Mouse (Mus musculus) midbrain, embryonic 14.5 days (tissue): Measurements from ENCODE around the gene Srm. TPM values are rescaled to one million over a fixed set of nuclear protein-coding genes. Genes with fewer than 3 reads are reported as not detected.
A peak's percentile ranks its signal among the peaks of the same experiment; 100 is the strongest.

Experiments
- ATAC-seq: fragments of 200-750 bp; cut with Nextera tagmentation; 2 replicates; pipeline ENCODE4 v1.8.0; 2017; ENCODE audit warnings: moderate number of reproducible peaks, moderate library complexity; ENCODE audit not compliant: low FRiP score, low TSS enrichment
- DNase-seq: peaks from one replicate; pipeline ENCODE4 v3.0.0-alpha.2; 2015
- H3K27ac ChIP-seq: fragments of 300-500 bp; sonication (generic); replicated peaks from 2 replicates; pipeline ENCODE4 v1.5.1; 2014; ENCODE audit warnings: mild to moderate bottlenecking, low read depth, low read length, moderate library complexity
- H3K27me3 ChIP-seq: fragments of 300-500 bp; sonication (generic); 2 replicates; pipeline ENCODE4 v1.6.1; 2014; ENCODE audit warnings: low read length, control low read depth, mixed read lengths; ENCODE audit not compliant: control insufficient read depth, insufficient read depth
- H3K36me3 ChIP-seq: fragments of 300-500 bp; sonication (generic); 2 replicates; pipeline ENCODE4 v1.6.1; 2014; ENCODE audit warnings: low read length, control low read depth; ENCODE audit not compliant: control insufficient read depth, insufficient read depth
- H3K4me1 ChIP-seq: fragments of 300-500 bp; sonication (generic); 2 replicates; pipeline ENCODE4 v1.6.1; 2014; ENCODE audit warnings: mild to moderate bottlenecking, antibody characterized with exemption, low read length, control low read depth; ENCODE audit not compliant: control insufficient read depth, insufficient read depth
- H3K4me2 ChIP-seq: fragments of 300-500 bp; sonication (generic); 2 replicates; pipeline ENCODE4 v1.6.1; 2014; ENCODE audit warnings: mild to moderate bottlenecking, low read length, moderate library complexity
- H3K4me3 ChIP-seq: fragments of 300-500 bp; sonication (generic); replicated peaks from 2 replicates; pipeline ENCODE4 v1.5.1; 2014; ENCODE audit warnings: low read depth, low read length
- H3K9ac ChIP-seq: fragments of 300-500 bp; sonication (generic); replicated peaks from 2 replicates; pipeline ENCODE4 v1.6.1; 2014; ENCODE audit warnings: mild to moderate bottlenecking, low read length, moderate library complexity
- H3K9me3 ChIP-seq: fragments of 300-500 bp; sonication (generic); 2 replicates; pipeline ENCODE4 v1.6.1; 2016; ENCODE audit warnings: low read length, control low read depth, mixed read lengths; ENCODE audit not compliant: control insufficient read depth
- WGBS: fragments of 180-500 bp; shearing (Covaris S2); extraction: QIAGEN DNeasy Blood & Tissue Kit; methylation state at CpG from one replicate; pipeline ENCODE4 v1.1.7; 2014; 5-methylcytosine and 5-hydroxymethylcytosine counted together
- polyA plus RNA-seq: library from polyadenylated mRNA; unstranded; fragments of >200 nt; fragmentation: Nextera tagmentation; extraction: Ambion mirVana; gene quantifications from 2 replicates; pipeline ENCODE4 v1.2.1, GENCODE M21; 2014

Srm gene
- polyA plus RNA-seq, 1 experiment from 2014 or later: 146 TPM

DNA sequence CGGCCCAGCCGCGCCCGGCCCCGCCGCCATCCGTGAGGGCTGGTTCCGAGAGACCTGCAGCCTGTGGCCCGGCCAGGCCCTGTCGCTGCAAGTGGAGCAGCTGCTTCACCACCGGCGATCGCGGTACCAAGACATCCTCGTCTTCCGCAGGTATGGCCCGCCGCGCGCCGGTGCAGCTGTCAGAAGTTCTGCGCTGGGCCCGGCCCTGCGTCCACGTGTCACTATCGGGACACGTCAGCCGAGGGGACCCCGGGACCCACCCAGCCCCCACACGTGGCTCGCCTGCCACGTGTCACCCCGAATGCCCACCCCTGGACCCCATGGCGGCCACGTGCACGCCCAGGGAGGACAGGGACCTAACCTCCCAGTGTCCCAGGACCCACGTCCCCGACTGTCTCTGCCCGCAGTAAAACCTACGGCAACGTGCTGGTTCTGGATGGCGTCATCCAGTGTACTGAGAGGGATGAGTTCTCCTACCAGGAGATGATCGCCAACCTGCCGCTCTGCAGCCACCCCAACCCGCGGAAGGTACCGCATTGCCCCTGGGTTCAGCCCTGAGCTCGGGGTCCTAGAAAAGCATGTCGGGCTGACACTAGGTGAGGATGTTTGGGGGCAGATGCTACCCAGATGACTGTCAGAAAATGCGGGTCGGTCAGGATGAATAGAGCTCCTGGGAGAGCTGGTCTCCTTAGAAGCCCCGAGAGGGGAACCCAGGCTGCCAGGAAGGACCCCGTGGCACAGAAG lies 506 bp downstream of the Srm start:
- H3K4me2 ChIP-seq: peak overlapping the region; percentile 91
- H3K36me3 ChIP-seq: peaks cover 35% of the 10 kb centered on the region
- H3K27me3 ChIP-seq: no peaks in the 10 kb centered on the region
- DNase-seq: peak; percentile 51
- H3K4me3 ChIP-seq: peak overlapping the region; percentile 88
- H3K9me3 ChIP-seq: no peaks in the 10 kb centered on the region
- 0 out of 2 replicates have a peak overlapping the region, but pooled peaks have one; percentile 73 for H3K27ac ChIP-seq
- WGBS: under 1% methylated on average over 53 of the region's 53 CpGs
- peak overlapping the region; percentile 79 for H3K9ac ChIP-seq
- peaks cover 7% of the 10 kb centered on the region; the same call in 1 of the 2 replicates for H3K4me1 ChIP-seq
- peak; percentile 46 for ATAC-seq

GRCm38 (mm10) chr4:148593996-148594395 lies 2.7 kb downstream of the Srm start:
- Histone ChIP-seq H3K27ac (no peak overlapping the region), H3K36me3 (peaks cover 46% of the 10 kb centered on the region), H3K4me3 (no peak overlapping the region), H3K27me3 (no peaks in the 10 kb centered on the region), H3K4me1 (peaks cover 7% of the 10 kb centered on the region; the same call in 1 of the 2 replicates), H3K9me3 (no peaks in the 10 kb centered on the region), H3K4me2 (no peak overlapping the region), H3K9ac (no peak overlapping the region)
- ATAC-seq (no peak), DNase-seq (no peak)
- 96% methylated on average over 11 of the region's 11 CpGs for WGBS

- no peak overlapping the region for H3K4me2 ChIP-seq
- H3K4me1 ChIP-seq: peaks cover 7% of the 10 kb centered on the region; the same call in 1 of the 2 replicates
- no peak overlapping the region for H3K4me3 ChIP-seq
- H3K9ac ChIP-seq: no peak overlapping the region
- no peaks in the 10 kb centered on the region for H3K9me3 ChIP-seq
- no peak overlapping the region for H3K27ac ChIP-seq
- ATAC-seq (no peak), DNase-seq (no peak)
- no peaks in the 10 kb centered on the region for H3K27me3 ChIP-seq
- 88% methylated on average over 6 of the region's 6 CpGs for WGBS
- peaks cover 46% of the 10 kb centered on the region for H3K36me3 ChIP-seq
Measured at GRCm38 (mm10) chr4:148595916-148596315, 4.6 kb downstream of the Srm start.

DNA sequence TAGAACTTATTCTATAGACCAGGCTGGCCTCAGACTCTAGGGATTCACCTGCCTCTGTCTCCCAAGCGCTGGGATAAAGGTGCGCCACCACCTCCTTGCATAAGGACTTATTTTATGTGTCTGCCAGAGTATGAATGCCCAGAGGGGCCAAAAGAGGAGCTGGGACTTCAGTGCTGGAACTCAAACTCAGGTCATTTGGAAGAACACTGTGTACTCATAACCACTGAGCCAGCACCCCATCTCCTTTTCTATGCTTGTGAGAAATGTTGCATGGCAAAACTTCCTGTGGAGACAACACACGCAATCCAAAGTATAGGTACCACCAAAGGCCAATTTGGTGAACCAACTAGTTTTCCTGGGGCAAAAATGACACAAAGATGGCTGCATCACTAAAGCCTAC lies 5.4 kb downstream of the Srm start:
- 96% methylated on average over 3 of the region's 3 CpGs for WGBS
- H3K4me1 ChIP-seq: peaks cover 7% of the 10 kb centered on the region; the same call in 1 of the 2 replicates
- ATAC-seq (no peak), DNase-seq (no peak)
- no peak overlapping the region for H3K4me3 ChIP-seq
- no peaks in the 10 kb centered on the region for H3K9me3 ChIP-seq
- H3K27me3 ChIP-seq: no peaks in the 10 kb centered on the region
- H3K4me2 ChIP-seq: no peak overlapping the region
- no peak overlapping the region for H3K27ac ChIP-seq
- H3K9ac ChIP-seq: no peak overlapping the region
- H3K36me3 ChIP-seq: peaks cover 46% of the 10 kb centered on the region

DNA sequence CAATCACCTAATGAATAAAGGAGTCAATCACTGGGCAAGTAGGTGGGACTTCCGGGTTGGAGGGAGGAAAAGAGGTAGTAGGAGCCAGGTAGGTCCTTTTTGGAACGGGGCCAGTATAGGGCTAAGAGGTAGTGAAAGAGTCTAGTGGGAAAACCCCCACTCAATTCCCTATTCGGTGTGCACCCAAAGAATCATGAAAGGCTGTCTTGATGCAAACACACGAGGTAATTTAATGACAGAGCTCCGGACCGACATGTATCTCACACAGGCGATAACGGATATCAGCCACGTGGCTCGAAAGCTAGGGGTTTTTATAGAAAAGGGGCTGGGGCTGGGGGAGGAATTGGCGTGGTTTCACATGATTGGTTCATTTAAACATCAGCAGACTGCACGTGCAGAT lies 7.5 kb downstream of the Srm start:
- Histone ChIP-seq H3K9me3 (no peaks in the 10 kb centered on the region), H3K4me2 (no peak overlapping the region), H3K27me3 (no peaks in the 10 kb centered on the region), H3K27ac (no peak overlapping the region), H3K4me3 (no peak overlapping the region), H3K9ac (no peak overlapping the region), H3K4me1 (no peaks in the 10 kb centered on the region), H3K36me3 (peaks cover 40% of the 10 kb centered on the region)
- DNase-seq: no peak
- WGBS: 93% methylated on average over 12 of the region's 12 CpGs
- ATAC-seq: no peak

DNA sequence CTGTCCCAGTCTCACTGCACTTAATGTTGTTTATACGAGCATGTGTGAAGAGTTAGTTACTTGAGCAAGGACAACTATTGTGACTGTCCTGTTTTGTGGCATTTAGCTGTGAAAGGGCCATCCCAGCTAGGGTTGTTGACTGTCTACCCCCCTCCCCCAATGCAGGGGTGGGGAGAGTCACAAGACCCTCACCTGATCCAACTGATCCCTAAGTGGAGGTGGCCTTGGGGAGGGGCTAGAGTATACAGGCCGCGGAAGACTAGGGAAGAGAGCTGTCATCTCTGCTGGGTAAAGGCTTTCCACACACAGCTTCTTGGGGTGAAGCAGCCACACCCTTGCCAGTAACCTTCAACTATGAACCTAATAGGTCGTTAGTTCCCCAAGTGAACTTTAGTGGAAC lies 9.0 kb downstream of the Srm start:
- Histone ChIP-seq H3K27me3 (no peaks in the 10 kb centered on the region), H3K9ac (no peak overlapping the region), H3K27ac (no peak overlapping the region), H3K4me1 (no peaks in the 10 kb centered on the region), H3K9me3 (no peaks in the 10 kb centered on the region), H3K4me2 (no peak overlapping the region), H3K36me3 (peaks cover 25% of the 10 kb centered on the region), H3K4me3 (no peak overlapping the region)
- 88% methylated on average over 4 of the region's 4 CpGs for WGBS
- DNase-seq (no peak), ATAC-seq (no peak)

- H3K4me2 ChIP-seq: no peak overlapping the region
- H3K4me1 ChIP-seq: no peaks in the 10 kb centered on the region
- no peak overlapping the region for H3K4me3 ChIP-seq
- no peak for ATAC-seq
- no peaks in the 10 kb centered on the region for H3K27me3 ChIP-seq
- H3K36me3 ChIP-seq: peaks cover 10% of the 10 kb centered on the region; the same call in 1 of the 2 replicates
- 88% methylated on average over 4 of the region's 4 CpGs for WGBS
- DNase-seq: no peak
- H3K27ac ChIP-seq: no peak overlapping the region
- H3K9me3 ChIP-seq: no peaks in the 10 kb centered on the region
- no peak overlapping the region for H3K9ac ChIP-seq
Measured at GRCm38 (mm10) chr4:148601871-148602270, 10.6 kb downstream of the Srm start.

DNA sequence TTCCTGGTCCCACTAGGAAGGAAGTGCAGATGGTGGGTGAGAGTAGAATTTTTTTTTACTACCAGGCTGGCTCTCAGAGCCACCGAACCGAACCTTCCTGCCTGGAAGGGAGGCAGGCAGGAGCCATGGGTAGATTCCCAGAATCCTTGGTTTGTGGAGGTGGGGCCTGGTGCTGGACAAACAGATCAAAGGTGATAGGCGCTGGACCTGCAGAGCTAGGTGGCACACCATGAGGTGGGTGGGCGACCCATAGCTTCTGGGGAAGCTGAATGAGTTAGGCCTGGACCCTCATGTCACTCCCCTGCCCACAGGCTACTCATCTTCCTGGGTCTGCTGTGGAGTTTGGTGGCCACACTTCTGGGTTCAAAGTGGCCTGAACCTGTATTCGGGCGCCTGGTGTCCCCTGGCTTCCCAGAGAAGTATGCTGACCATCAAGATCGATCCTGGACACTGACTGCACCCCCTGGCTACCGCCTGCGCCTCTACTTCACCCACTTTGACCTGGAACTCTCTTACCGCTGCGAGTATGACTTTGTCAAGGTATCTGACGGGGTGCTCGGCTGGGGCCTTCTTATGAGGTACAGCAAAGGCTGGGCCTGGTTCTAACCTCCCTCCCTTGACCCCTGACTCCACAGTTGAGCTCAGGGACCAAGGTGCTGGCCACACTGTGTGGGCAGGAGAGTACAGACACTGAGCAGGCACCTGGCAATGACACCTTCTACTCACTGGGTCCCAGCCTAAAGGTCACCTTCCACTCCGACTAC lies 11.2 kb downstream of the Srm start, which contains the start of gene Masp2:
Gene Masp2, plus strand, starts transcription at position 198 of the 764 bp plus-strand sequence.
- ATAC-seq (no peak), DNase-seq (no peak)
- no peak within 1 kb of the TSS for H3K27ac ChIP-seq
- WGBS: 91% methylated on average over 14 of the region's 14 CpGs
- no peaks in the 10 kb centered on the region for H3K27me3 ChIP-seq
- H3K4me3 ChIP-seq: no peak within 1 kb of the TSS
- H3K4me2 ChIP-seq: no peak within 1 kb of the TSS
- H3K36me3 ChIP-seq: peaks cover 8% of the 10 kb centered on the region; the same call in 1 of the 2 replicates
- no peak within 1 kb of the TSS for H3K9ac ChIP-seq
- no peaks in the 10 kb centered on the region for H3K9me3 ChIP-seq
- no peaks in the 10 kb centered on the region for H3K4me1 ChIP-seq
